Mouse (Mus musculus) bone marrow macrophage, adult 2 months (primary cell): ENCODE results near the gene Gse1. TPM values are rescaled to one million over a fixed set of nuclear protein-coding genes. Genes with fewer than 3 reads are reported as not detected.

ENCODE experiments used
- H3K27ac ChIP-seq: 2 replicates; pipeline ENCODE4 v1.5.1; 2012; ENCODE audit warnings: low read depth, low read length; ENCODE audit not compliant: insufficient read depth
- H3K4me1 ChIP-seq: 2 replicates; pipeline ENCODE4 v1.6.1; 2012; ENCODE audit warnings: low read length; ENCODE audit not compliant: control insufficient read depth, insufficient read depth
- H3K4me3 ChIP-seq: 2 replicates; pipeline ENCODE4 v1.5.1; 2012; ENCODE audit warnings: mild to moderate bottlenecking, low read length, moderate library complexity; ENCODE audit not compliant: insufficient read depth
- CTCF ChIP-seq: IDR thresholded peaks from 2 replicates; pipeline ENCODE4 v1.5.1; 2012; ENCODE audit warnings: low read depth, mild to moderate bottlenecking, low read length, moderate library complexity
- POLR2A ChIP-seq: IDR thresholded peaks from 2 replicates; pipeline ENCODE4 v1.6.1; 2012; ENCODE audit warnings: mild to moderate bottlenecking, low read depth, low read length, borderline replicate concordance
- polyA plus RNA-seq: library from polyadenylated mRNA; stranded (reverse); fragments of >200 nt; gene quantifications from 2 replicates; pipeline ENCODE4 v1.2.4, GENCODE M21; 2012; ENCODE audit not compliant: missing spikeins, insufficient read depth, insufficient read length

Gene Gse1
- polyA plus RNA-seq, 1 experiment: 15.1 TPM

- TF ChIP-seq POLR2A: no peak
- no peak for TF ChIP-seq CTCF
- Histone ChIP-seq H3K4me1 (peaks cover 2% of the 10 kb centered on the region; the same call in 1 of the 2 replicates), H3K4me3 (no peak overlapping the region), H3K27ac (no peak overlapping the region)
Observed at GRCm38 (mm10) chr8:120464585-120464937, 236.3 kb downstream of the Gse1 start.

- H3K4me1 ChIP-seq: peaks cover 2% of the 10 kb centered on the region; the same call in 1 of the 2 replicates
- no peak for TF ChIP-seq CTCF
- no peak for TF ChIP-seq POLR2A
- H3K27ac ChIP-seq: no peak overlapping the region
- H3K4me3 ChIP-seq: no peak overlapping the region
Observed at GRCm38 (mm10) chr8:120465710-120466109, 237.5 kb downstream of the Gse1 start.

- Histone ChIP-seq H3K4me3 (no peak overlapping the region), H3K4me1 (peaks cover 2% of the 10 kb centered on the region; the same call in 1 of the 2 replicates), H3K27ac (no peak overlapping the region)
- no peak for TF ChIP-seq POLR2A
Observed at GRCm38 (mm10) chr8:120466266-120466665, 238.0 kb downstream of the Gse1 start.

- no peak for TF ChIP-seq POLR2A
- no peak for TF ChIP-seq CTCF
- Histone ChIP-seq H3K4me1 (peaks cover 2% of the 10 kb centered on the region; the same call in 1 of the 2 replicates), H3K4me3 (no peak overlapping the region), H3K27ac (no peak overlapping the region)
Observed at GRCm38 (mm10) chr8:120467598-120467997, 239.3 kb downstream of the Gse1 start.

GRCm38 (mm10) chr8:120470170-120470569 is 241.9 kb downstream of the Gse1 start:
- no peak overlapping the region for H3K27ac ChIP-seq
- TF ChIP-seq CTCF: no peak
- TF ChIP-seq POLR2A: no peak
- H3K4me1 ChIP-seq: 0 out of 2 replicates have a peak, but pooled peaks cover under 1% of the 10 kb centered on the region
- no peak overlapping the region for H3K4me3 ChIP-seq

- no peak overlapping the region for H3K27ac ChIP-seq
- H3K4me3 ChIP-seq: no peak overlapping the region
- H3K4me1 ChIP-seq: peaks cover 8% of the 10 kb centered on the region
- TF ChIP-seq POLR2A (no peak), CTCF (no peak)
Observed at GRCm38 (mm10) chr8:120471166-120471565, 242.9 kb downstream of the Gse1 start.

GRCm38 (mm10) chr8:120471752-120472151 is 243.5 kb downstream of the Gse1 start:
- Histone ChIP-seq H3K4me3 (no peak overlapping the region), H3K27ac (no peak overlapping the region), H3K4me1 (peaks cover 14% of the 10 kb centered on the region)
- no peak for TF ChIP-seq CTCF
- no peak for TF ChIP-seq POLR2A

GRCm38 (mm10) chr8:120472230-120472629 is 244.0 kb downstream of the Gse1 start:
- no peak overlapping the region for H3K27ac ChIP-seq
- no peak overlapping the region for H3K4me3 ChIP-seq
- TF ChIP-seq POLR2A: no peak
- no peak for TF ChIP-seq CTCF
- H3K4me1 ChIP-seq: peaks cover 14% of the 10 kb centered on the region

- no peak overlapping the region for H3K27ac ChIP-seq
- TF ChIP-seq CTCF (no peak), POLR2A (no peak)
- peaks cover 14% of the 10 kb centered on the region for H3K4me1 ChIP-seq
- no peak overlapping the region for H3K4me3 ChIP-seq
Observed at GRCm38 (mm10) chr8:120473729-120474364, 245.6 kb downstream of the Gse1 start.

GRCm38 (mm10) chr8:120474496-120475235 is 246.4 kb downstream of the Gse1 start:
- no peak for TF ChIP-seq POLR2A
- TF ChIP-seq CTCF: no peak
- Histone ChIP-seq H3K27ac (no peak overlapping the region), H3K4me1 (peaks cover 14% of the 10 kb centered on the region), H3K4me3 (no peak overlapping the region)
